Mouse (Mus musculus) embryonic facial prominence, embryonic 12.5 days (tissue): ENCODE results near the gene Astn2. TPM values are rescaled to one million over a fixed set of nuclear protein-coding genes. Genes with fewer than 3 reads are reported as not detected.

Source experiments
- ATAC-seq: fragments of 200-750 bp; cut with Nextera tagmentation; 2 replicates; pipeline ENCODE4 v1.8.0; 2017; ENCODE audit not compliant: insufficient number of reproducible peaks, insufficient read depth, low FRiP score, low TSS enrichment
- H3K27ac ChIP-seq: fragments of 300-500 bp; sonication (generic); 2 replicates; pipeline ENCODE4 v1.5.1; 2016; ENCODE audit warnings: mild to moderate bottlenecking
- H3K27me3 ChIP-seq: fragments of 300-500 bp; sonication (generic); 2 replicates; pipeline ENCODE4 v1.6.1; 2016; ENCODE audit warnings: mild to moderate bottlenecking, moderate library complexity
- H3K36me3 ChIP-seq: fragments of 300-500 bp; sonication (generic); 2 replicates; pipeline ENCODE4 v1.6.1; 2016; ENCODE audit warnings: mild to moderate bottlenecking
- H3K4me1 ChIP-seq: fragments of 300-500 bp; sonication (generic); 2 replicates; pipeline ENCODE4 v1.6.1; 2016
- H3K4me2 ChIP-seq: fragments of 300-500 bp; sonication (generic); replicated peaks from 2 replicates; pipeline ENCODE4 v1.6.1; 2016; ENCODE audit warnings: mild to moderate bottlenecking, moderate library complexity
- H3K4me3 ChIP-seq: fragments of 300-500 bp; sonication (generic); 2 replicates; pipeline ENCODE4 v1.5.1; 2016; ENCODE audit warnings: mild to moderate bottlenecking
- H3K9ac ChIP-seq: fragments of 300-500 bp; sonication (generic); 2 replicates; pipeline ENCODE4 v1.6.1; 2016; ENCODE audit warnings: mild to moderate bottlenecking, moderate library complexity
- H3K9me3 ChIP-seq: fragments of 300-500 bp; sonication (generic); 2 replicates; pipeline ENCODE4 v1.6.1; 2016; ENCODE audit warnings: mild to moderate bottlenecking, moderate library complexity
- WGBS: fragments of 180-500 bp; shearing (Covaris S2); methylation state at CpG from one replicate; pipeline ENCODE4 v1.1.7; 2016; 5-methylcytosine and 5-hydroxymethylcytosine counted together
- polyA plus RNA-seq: library from polyadenylated mRNA; unstranded; fragments of >200 nt; fragmentation: Nextera tagmentation; extraction: Ambion mirVana; gene quantifications from 2 replicates; pipeline ENCODE4 v1.2.1, GENCODE M21; 2016

Astn2 gene
- polyA plus RNA-seq, 1 experiment from 2014 or later, result 1.6 TPM

- no peak for ATAC-seq
- no peaks in the 10 kb centered on the region for H3K9me3 ChIP-seq
- no peak overlapping the region for H3K4me2 ChIP-seq
- no peaks in the 10 kb centered on the region for H3K27me3 ChIP-seq
- WGBS, result 90% methylated on average over 1 of the region's 1 CpGs
- H3K27ac ChIP-seq, result no peak overlapping the region
- H3K4me1 ChIP-seq, result no peaks in the 10 kb centered on the region
- no peak overlapping the region for H3K4me3 ChIP-seq
- H3K36me3 ChIP-seq, result no peaks in the 10 kb centered on the region
- no peak overlapping the region for H3K9ac ChIP-seq
Measured at GRCm38 (mm10) chr4:65951918-65952317, 452.5 kb downstream of the Astn2 start.

- ATAC-seq, result no peak
- no peaks in the 10 kb centered on the region for H3K4me1 ChIP-seq
- no peak overlapping the region for H3K4me2 ChIP-seq
- H3K9ac ChIP-seq, result no peak overlapping the region
- no peak overlapping the region for H3K27ac ChIP-seq
- no peaks in the 10 kb centered on the region for H3K36me3 ChIP-seq
- no peak overlapping the region for H3K4me3 ChIP-seq
- no peaks in the 10 kb centered on the region for H3K27me3 ChIP-seq
- no peaks in the 10 kb centered on the region for H3K9me3 ChIP-seq
- 89% methylated on average over 3 of the region's 3 CpGs for WGBS
Measured at GRCm38 (mm10) chr4:65947141-65947649, 457.2 kb downstream of the Astn2 start.

DNA sequence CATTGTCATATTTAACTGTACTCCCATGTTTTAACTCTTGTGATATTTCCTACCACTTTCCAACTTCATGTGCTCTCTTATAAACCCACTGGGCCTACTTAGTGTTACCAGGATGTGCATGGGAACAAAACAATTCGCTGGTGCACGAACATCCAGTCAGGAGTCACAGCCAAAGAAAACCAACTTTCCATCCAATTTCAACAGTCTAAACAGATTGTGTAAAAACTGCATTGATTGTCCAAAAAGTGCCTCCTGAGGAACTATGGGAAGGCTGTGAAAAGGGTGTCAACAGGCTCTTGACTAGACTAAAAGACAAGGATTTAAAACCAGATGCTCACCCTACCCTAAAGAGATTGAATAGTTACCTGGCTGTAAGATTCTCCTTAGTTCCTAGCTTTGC, 458.4 kb downstream of the Astn2 start:
- no peak overlapping the region for H3K9ac ChIP-seq
- H3K4me1 ChIP-seq, result no peaks in the 10 kb centered on the region
- H3K27ac ChIP-seq, result no peak overlapping the region
- WGBS, result 89% methylated on average over 2 of the region's 2 CpGs
- H3K4me2 ChIP-seq, result no peak overlapping the region
- ATAC-seq, result no peak
- no peaks in the 10 kb centered on the region for H3K36me3 ChIP-seq
- no peak overlapping the region for H3K4me3 ChIP-seq
- no peaks in the 10 kb centered on the region for H3K27me3 ChIP-seq
- H3K9me3 ChIP-seq, result no peaks in the 10 kb centered on the region

DNA sequence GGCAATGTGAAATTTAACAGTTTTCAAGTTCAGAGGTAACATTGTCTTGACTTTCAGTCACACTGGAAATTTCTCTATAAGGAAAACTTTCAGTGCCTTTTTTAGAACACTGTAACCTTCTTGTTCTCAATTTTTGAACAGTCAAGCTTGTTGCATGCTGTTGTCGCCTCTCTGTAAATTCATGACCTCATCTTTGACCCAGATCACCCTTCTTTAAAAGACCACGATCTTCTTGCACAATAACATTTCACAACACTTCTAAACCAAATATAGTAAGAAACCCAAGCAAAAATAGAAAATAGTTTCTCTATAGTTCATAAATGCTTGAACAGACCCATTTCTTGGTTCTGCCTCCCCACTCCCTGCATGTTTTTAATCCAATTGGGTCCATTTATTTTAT, 473.5 kb downstream of the Astn2 start:
- ATAC-seq, result no peak
- WGBS, result 84% methylated on average over 2 of the region's 2 CpGs

DNA sequence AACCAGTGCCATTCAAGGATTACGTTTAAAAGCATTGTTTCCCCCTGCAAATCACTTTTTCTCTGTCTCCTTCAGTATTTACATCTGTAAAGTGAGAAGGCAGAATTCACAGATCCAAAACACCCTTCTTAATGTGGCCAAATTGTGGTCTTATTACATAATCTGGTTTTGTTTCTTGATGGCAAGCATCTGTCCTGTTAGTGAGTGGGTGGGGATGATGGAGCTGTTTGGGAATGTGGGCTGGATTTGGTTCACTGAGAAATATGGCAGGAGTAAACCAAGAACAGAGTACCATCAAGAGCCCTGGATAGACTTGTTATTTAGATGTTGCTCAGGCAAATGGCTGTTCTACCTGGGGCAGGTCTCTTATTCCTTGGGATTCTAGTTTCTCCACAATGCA, 484.1 kb downstream of the Astn2 start:
- Histone ChIP-seq H3K4me3 (no peak overlapping the region), H3K36me3 (no peaks in the 10 kb centered on the region), H3K9ac (no peak overlapping the region), H3K4me2 (no peak overlapping the region), H3K27me3 (no peaks in the 10 kb centered on the region), H3K27ac (no peak overlapping the region), H3K9me3 (no peaks in the 10 kb centered on the region), H3K4me1 (no peaks in the 10 kb centered on the region)
- ATAC-seq, result no peak
- WGBS, result 28% methylated on average over 1 of the region's 1 CpGs

More for the DNA sequence above, 473.5 kb downstream of the Astn2 start:
- H3K27ac ChIP-seq, result no peak overlapping the region
- no peaks in the 10 kb centered on the region for H3K27me3 ChIP-seq
- H3K4me2 ChIP-seq, result no peak overlapping the region
- H3K4me3 ChIP-seq, result no peak overlapping the region
- H3K9ac ChIP-seq, result no peak overlapping the region
- no peaks in the 10 kb centered on the region for H3K4me1 ChIP-seq
- no peaks in the 10 kb centered on the region for H3K36me3 ChIP-seq
- H3K9me3 ChIP-seq, result no peaks in the 10 kb centered on the region

DNA sequence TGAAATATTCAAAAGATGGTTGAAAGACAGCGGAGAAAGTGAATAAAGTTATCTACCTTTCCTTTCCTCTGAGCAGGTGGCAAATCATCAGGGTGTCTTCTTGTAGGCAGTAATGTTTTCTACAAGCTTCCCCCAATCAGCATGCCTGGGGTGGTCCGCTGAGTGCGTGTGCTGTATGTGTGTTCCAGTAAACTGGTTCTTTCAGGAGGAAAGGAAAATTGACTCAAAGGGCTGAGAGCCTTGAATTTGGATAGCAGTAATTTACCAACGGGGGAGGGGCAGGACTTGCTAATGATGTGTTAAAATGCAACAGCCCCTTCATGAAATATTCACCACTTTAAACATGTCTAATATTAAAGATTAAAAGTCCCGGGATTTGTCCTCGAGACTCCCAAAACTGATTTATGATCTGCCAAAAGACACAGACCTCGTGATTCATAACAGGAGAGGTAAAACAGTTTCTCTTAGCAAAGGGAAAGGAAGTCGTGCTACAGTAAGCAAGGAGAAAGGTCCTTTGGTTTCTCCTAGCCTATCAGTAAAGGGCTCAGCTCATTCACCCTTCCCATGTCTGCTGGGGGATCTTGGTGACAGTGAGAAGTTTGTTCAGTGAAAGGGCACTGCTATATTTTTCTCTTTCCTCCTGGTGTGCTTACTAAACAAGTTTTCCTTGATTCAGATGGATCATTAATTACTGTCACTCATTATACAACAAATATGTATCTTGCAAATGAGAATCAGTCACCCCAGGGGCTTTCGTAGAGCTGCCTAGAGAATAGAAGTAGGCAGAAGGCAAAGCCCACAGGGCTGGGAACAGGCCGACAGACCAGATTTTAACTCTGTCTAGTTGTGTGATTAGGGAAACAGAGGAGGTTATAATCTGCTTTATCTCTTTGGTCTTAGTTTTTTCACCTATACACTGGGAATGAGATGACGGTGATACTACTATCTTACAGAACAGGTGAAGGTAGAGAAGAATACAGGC, 488.1 kb downstream of the Astn2 start:
- no peaks in the 10 kb centered on the region for H3K4me1 ChIP-seq
- whole genome bisulfite sequencing, result 65% methylated on average over 11 of the region's 11 CpGs
- H3K36me3 ChIP-seq, result no peaks in the 10 kb centered on the region
- no peak for ATAC-seq
- no peak overlapping the region for H3K4me2 ChIP-seq
- no peak overlapping the region for H3K4me3 ChIP-seq
- H3K9me3 ChIP-seq, result no peaks in the 10 kb centered on the region
- no peak overlapping the region for H3K9ac ChIP-seq
- no peaks in the 10 kb centered on the region for H3K27me3 ChIP-seq
- H3K27ac ChIP-seq, result no peak overlapping the region

DNA sequence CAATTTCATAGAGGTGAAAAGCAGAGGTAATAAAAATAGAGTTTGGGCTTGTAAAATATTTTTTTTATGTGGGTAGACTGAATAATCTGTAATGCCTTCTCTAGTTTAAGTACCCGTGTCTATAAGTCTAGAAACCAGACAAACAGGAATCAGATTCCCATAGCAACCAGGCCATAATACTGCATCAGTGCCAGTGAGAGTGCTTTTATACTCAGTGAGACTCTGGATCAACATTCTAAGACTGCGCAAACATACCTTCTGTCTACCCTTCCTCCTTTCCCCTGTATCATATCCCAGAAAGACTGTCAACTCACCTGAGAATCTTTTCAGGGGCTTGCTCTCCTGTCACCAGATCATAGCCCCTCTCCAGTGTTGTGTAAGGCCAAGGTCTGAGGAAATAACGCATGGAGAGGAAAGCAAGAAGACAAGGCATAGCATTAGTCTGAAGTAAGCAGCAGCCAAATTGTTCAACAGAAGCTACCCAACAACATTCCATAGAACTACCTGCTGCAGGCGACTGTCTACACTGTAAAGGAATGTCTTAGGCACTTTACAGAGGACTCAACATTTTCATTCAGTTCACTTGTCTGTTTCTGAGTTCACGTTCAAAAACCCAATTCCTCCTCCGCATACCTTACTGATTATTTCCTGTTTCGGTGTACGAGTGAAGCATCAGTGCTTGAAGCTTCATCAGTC, 492.0 kb downstream of the Astn2 start:
- Histone ChIP-seq H3K36me3 (no peaks in the 10 kb centered on the region), H3K27ac (no peak overlapping the region; the same call in 1 of the 2 replicates), H3K4me1 (no peaks in the 10 kb centered on the region), H3K9me3 (no peaks in the 10 kb centered on the region), H3K27me3 (no peaks in the 10 kb centered on the region), H3K4me3 (no peak overlapping the region), H3K9ac (no peak overlapping the region), H3K4me2 (no peak overlapping the region)
- 69% methylated on average over 8 of the region's 8 CpGs for WGBS
- ATAC-seq, result no peak; the same call in 1 of the 2 replicates

GRCm38 (mm10) chr4:65907660-65908059, 496.8 kb downstream of the Astn2 start:
- 64% methylated on average over 7 of the region's 7 CpGs for WGBS
- Histone ChIP-seq H3K27ac (no peak overlapping the region), H3K9ac (no peak overlapping the region), H3K4me2 (no peak overlapping the region), H3K36me3 (no peaks in the 10 kb centered on the region), H3K9me3 (no peaks in the 10 kb centered on the region), H3K4me1 (no peaks in the 10 kb centered on the region), H3K4me3 (no peak overlapping the region), H3K27me3 (no peaks in the 10 kb centered on the region)
- no peak for ATAC-seq

DNA sequence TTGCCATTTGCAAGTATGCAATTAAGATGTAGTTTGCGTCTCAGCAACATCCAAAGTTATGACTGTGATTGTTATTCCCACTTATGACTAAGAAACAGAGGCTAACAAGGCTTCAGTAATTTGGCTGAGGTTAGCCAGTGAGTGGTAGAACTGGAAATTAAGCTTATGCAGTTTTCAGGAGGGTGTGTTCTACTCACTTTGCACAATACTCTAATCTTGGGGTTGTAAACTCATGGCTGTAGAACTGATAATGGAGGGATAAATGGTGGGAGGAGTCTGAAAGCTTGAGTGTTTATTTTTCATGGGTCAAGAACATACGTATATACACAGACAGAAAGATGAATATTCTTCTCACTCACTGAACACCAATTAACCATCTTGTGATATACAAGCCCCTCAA, 499.4 kb downstream of the Astn2 start:
- H3K4me1 ChIP-seq, result no peaks in the 10 kb centered on the region
- no peaks in the 10 kb centered on the region for H3K36me3 ChIP-seq
- no peak overlapping the region for H3K4me3 ChIP-seq
- no peaks in the 10 kb centered on the region for H3K9me3 ChIP-seq
- no peak overlapping the region for H3K9ac ChIP-seq
- WGBS, result 82% methylated on average over 2 of the region's 2 CpGs
- no peak overlapping the region for H3K4me2 ChIP-seq
- H3K27me3 ChIP-seq, result no peaks in the 10 kb centered on the region
- H3K27ac ChIP-seq, result no peak overlapping the region
- no peak for ATAC-seq

- H3K4me1 ChIP-seq, result no peaks in the 10 kb centered on the region
- no peak for ATAC-seq
- H3K9ac ChIP-seq, result no peak overlapping the region
- no peaks in the 10 kb centered on the region for H3K27me3 ChIP-seq
- no peak overlapping the region for H3K4me2 ChIP-seq
- H3K4me3 ChIP-seq, result no peak overlapping the region
- H3K27ac ChIP-seq, result no peak overlapping the region
- WGBS, result 74% methylated on average over 5 of the region's 5 CpGs
- H3K36me3 ChIP-seq, result no peaks in the 10 kb centered on the region
- no peaks in the 10 kb centered on the region for H3K9me3 ChIP-seq
Measured at GRCm38 (mm10) chr4:65896092-65897027, 508.1 kb downstream of the Astn2 start.

GRCm38 (mm10) chr4:65888332-65888993, 515.9 kb downstream of the Astn2 start:
- H3K4me3 ChIP-seq, result no peak overlapping the region
- 67% methylated on average over 5 of the region's 5 CpGs for WGBS
- H3K4me1 ChIP-seq, result no peaks in the 10 kb centered on the region
- H3K27me3 ChIP-seq, result no peaks in the 10 kb centered on the region
- no peak overlapping the region for H3K9ac ChIP-seq
- H3K4me2 ChIP-seq, result no peak overlapping the region
- no peak for ATAC-seq
- H3K27ac ChIP-seq, result no peak overlapping the region
- H3K36me3 ChIP-seq, result no peaks in the 10 kb centered on the region
- no peaks in the 10 kb centered on the region for H3K9me3 ChIP-seq
